Mouse (Mus musculus) neural tube, embryonic 15.5 days (tissue): Measurements from ENCODE around the gene Fbxo34. TPM values are rescaled to one million over a fixed set of nuclear protein-coding genes. Genes with fewer than 3 reads are reported as not detected.
"Not testable (repeated sequence)": the region's sequence is repeated elsewhere in the genome, so short reads cannot be mapped to it uniquely, and the experiment has no call there.

ENCODE experiments used
- ATAC-seq: fragments of 200-750 bp; cut with Nextera tagmentation; 2 replicates; pipeline ENCODE4 v1.8.0; 2017; ENCODE audit warnings: mild to moderate bottlenecking, moderate TSS enrichment, moderate library complexity; ENCODE audit not compliant: low FRiP score
- H3K27ac ChIP-seq: fragments of 300-500 bp; sonication (generic); replicated peaks from 2 replicates; pipeline ENCODE4 v1.5.1; 2015; ENCODE audit warnings: mild to moderate bottlenecking, inconsistent platforms
- H3K27me3 ChIP-seq: fragments of 300-500 bp; sonication (generic); replicated peaks from 2 replicates; pipeline ENCODE4 v1.6.1; 2015; ENCODE audit warnings: inconsistent platforms
- H3K36me3 ChIP-seq: fragments of 300-500 bp; sonication (generic); 2 replicates; pipeline ENCODE4 v1.6.1; 2015; ENCODE audit warnings: inconsistent platforms
- H3K4me1 ChIP-seq: fragments of 300-500 bp; sonication (generic); 2 replicates; pipeline ENCODE4 v1.6.1; 2015; ENCODE audit warnings: inconsistent platforms
- H3K4me2 ChIP-seq: fragments of 300-500 bp; sonication (generic); 2 replicates; pipeline ENCODE4 v1.6.1; 2015; ENCODE audit warnings: inconsistent platforms, mild to moderate bottlenecking, moderate library complexity
- H3K4me3 ChIP-seq: fragments of 300-500 bp; sonication (generic); replicated peaks from 2 replicates; pipeline ENCODE4 v1.5.1; 2015; ENCODE audit warnings: mild to moderate bottlenecking, inconsistent platforms
- H3K9ac ChIP-seq: fragments of 300-500 bp; sonication (generic); replicated peaks from 2 replicates; pipeline ENCODE4 v1.6.1; 2015; ENCODE audit warnings: mild to moderate bottlenecking, inconsistent platforms
- H3K9me3 ChIP-seq: fragments of 300-500 bp; sonication (generic); replicated peaks from 2 replicates; pipeline ENCODE4 v1.6.1; 2016; ENCODE audit warnings: inconsistent platforms
- WGBS: fragments of 180-500 bp; shearing (Covaris S2); methylation state at CpG from one replicate; pipeline ENCODE4 v1.1.7; 2015; ENCODE audit warnings: mixed read lengths; 5-methylcytosine and 5-hydroxymethylcytosine counted together
- polyA plus RNA-seq: library from polyadenylated mRNA; unstranded; fragments of >200 nt; fragmentation: Nextera tagmentation; extraction: Ambion mirVana; gene quantifications from 2 replicates; pipeline ENCODE4 v1.2.1, GENCODE M21; 2015

Fbxo34 gene
- polyA plus RNA-seq, 1 experiment from 2014 or later, result 30.9 TPM

DNA sequence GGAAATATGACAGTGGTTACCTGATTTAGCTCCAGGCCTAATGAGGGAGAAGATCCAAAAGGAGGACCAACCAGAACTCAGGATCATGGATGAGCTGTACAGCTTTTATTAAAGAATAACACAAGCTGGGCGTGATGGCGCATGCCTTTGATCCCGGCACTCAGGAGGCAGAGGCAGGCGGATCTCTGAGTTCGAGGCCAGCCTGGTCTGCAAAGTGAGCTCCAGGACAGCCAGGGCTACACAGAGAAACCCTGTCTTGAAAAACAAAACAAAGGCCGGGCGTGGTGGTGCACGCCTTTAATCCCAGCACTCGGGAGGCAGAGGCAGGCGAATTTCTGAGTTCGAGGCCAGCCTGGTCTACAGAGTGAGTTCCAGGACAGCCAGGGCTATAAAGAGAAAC lies 120.3 kb downstream of the Fbxo34 start, which contains the start of gene Atg14:
Gene Atg14, minus strand, starts transcription at position 101 of the 400 bp plus-strand sequence.
- not testable (repeated sequence) for H3K4me2 ChIP-seq, H3K9ac ChIP-seq, H3K9me3 ChIP-seq, H3K36me3 ChIP-seq, ATAC-seq, H3K27me3 ChIP-seq, H3K4me3 ChIP-seq, H3K27ac ChIP-seq
- peaks cover 16% of the 10 kb centered on the region for H3K4me1 ChIP-seq
- 92% methylated on average over 11 of the region's 11 CpGs for WGBS

- no peak for ATAC-seq
- WGBS, result 87% methylated on average over 4 of the region's 4 CpGs
- no peaks in the 10 kb centered on the region for H3K27me3 ChIP-seq
- H3K36me3 ChIP-seq, result no peaks in the 10 kb centered on the region
- no peak overlapping the region for H3K4me2 ChIP-seq
- H3K27ac ChIP-seq, result no peak overlapping the region
- no peak overlapping the region for H3K4me3 ChIP-seq
- H3K4me1 ChIP-seq, result peaks cover 5% of the 10 kb centered on the region
- H3K9me3 ChIP-seq, result no peaks in the 10 kb centered on the region
- H3K9ac ChIP-seq, result no peak overlapping the region
These were observed 122.5 kb downstream of the Fbxo34 start for GRCm38 (mm10) chr14:47572707-47573106.

GRCm38 (mm10) chr14:47574721-47575120 lies 124.5 kb downstream of the Fbxo34 start:
- no peak for ATAC-seq
- no peaks in the 10 kb centered on the region for H3K4me1 ChIP-seq
- H3K4me3 ChIP-seq, result no peak overlapping the region
- 72% methylated on average over 11 of the region's 11 CpGs for WGBS
- H3K27me3 ChIP-seq, result no peaks in the 10 kb centered on the region
- no peak overlapping the region for H3K9ac ChIP-seq
- H3K9me3 ChIP-seq, result no peaks in the 10 kb centered on the region
- no peak overlapping the region for H3K4me2 ChIP-seq
- no peak overlapping the region for H3K27ac ChIP-seq
- H3K36me3 ChIP-seq, result no peaks in the 10 kb centered on the region

DNA sequence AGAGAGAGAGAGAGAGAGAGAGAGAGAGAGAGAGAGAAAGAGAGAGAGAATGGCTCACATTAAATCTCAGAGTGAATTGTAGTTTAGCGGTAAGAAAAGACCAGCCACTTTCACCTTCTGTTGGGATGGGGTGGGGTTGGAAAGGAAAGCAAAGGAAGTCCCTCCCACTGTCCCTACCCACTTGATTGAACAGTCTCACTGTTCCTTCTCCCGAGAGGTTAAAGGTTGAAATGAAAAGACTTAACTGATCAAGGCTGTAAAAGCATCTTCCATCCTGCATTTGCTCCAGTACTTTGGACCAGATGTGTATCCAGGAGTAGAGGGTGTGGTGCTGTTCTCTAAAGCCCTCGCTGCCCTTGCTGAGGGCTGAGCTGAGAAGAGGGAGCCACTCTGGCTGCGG lies 126.5 kb downstream of the Fbxo34 start:
- no peaks in the 10 kb centered on the region for H3K4me1 ChIP-seq
- WGBS, result 69% methylated on average over 4 of the region's 4 CpGs
- no peak overlapping the region for H3K27ac ChIP-seq
- H3K4me2 ChIP-seq, result no peak overlapping the region
- no peaks in the 10 kb centered on the region for H3K27me3 ChIP-seq
- no peak for ATAC-seq
- no peaks in the 10 kb centered on the region for H3K36me3 ChIP-seq
- no peak overlapping the region for H3K4me3 ChIP-seq
- no peak overlapping the region for H3K9ac ChIP-seq
- no peaks in the 10 kb centered on the region for H3K9me3 ChIP-seq

DNA sequence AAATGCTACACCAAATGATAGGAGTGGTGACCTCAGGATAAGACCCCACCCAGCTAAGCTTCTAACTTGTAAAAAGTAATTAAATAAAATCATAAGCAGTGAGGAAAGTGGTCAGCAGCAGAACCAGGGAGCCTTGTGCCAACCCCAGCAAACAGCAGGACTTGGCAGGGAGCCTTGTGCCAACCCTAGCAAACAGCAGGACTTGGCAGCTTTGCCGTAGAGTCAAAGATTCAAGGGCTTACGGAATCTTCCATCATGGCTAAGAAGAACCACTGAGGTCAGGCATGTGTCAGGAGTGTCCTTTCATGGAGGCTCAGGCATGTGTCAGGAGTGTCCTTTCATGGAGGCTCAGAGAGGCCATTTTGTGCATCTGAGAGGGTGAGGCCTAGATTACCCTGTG lies 127.9 kb downstream of the Fbxo34 start:
- Histone ChIP-seq H3K4me3 (no peak overlapping the region), H3K36me3 (no peaks in the 10 kb centered on the region), H3K9ac (no peak overlapping the region), H3K4me1 (no peaks in the 10 kb centered on the region), H3K27me3 (no peaks in the 10 kb centered on the region), H3K4me2 (no peak overlapping the region), H3K9me3 (no peaks in the 10 kb centered on the region), H3K27ac (no peak overlapping the region)
- 79% methylated on average over 2 of the region's 2 CpGs for WGBS
- ATAC-seq, result no peak

GRCm38 (mm10) chr14:47581280-47581679 lies 131.1 kb downstream of the Fbxo34 start:
- Histone ChIP-seq H3K27me3 (no peaks in the 10 kb centered on the region), H3K9ac (no peak overlapping the region), H3K9me3 (no peaks in the 10 kb centered on the region), H3K27ac (no peak overlapping the region), H3K4me2 (no peak overlapping the region), H3K4me1 (no peaks in the 10 kb centered on the region), H3K36me3 (no peaks in the 10 kb centered on the region), H3K4me3 (no peak overlapping the region)
- no peak for ATAC-seq
- 50% methylated on average over 1 of the region's 1 CpGs for WGBS

Other genes starting within 250 kb of the Fbxo34 start
- gene Wdhd1, start 173.6 kb upstream of the Fbxo34 start, polyA plus RNA-seq, result 11.5 and 18.4 TPM in 2 replicates
- 1.8 and 2.0 TPM in 2 replicates for gene Socs4, start 173.5 kb upstream of the Fbxo34 start, polyA plus RNA-seq
- gene Mapk1ip1l, start 152.2 kb upstream of the Fbxo34 start, polyA plus RNA-seq, result 35.6 and 41.6 TPM in 2 replicates
- gene Lgals3, start 82.7 kb upstream of the Fbxo34 start, polyA plus RNA-seq, result 5.0 and 9.7 TPM in 2 replicates
- 4.4 and 15.3 TPM in 2 replicates for gene Dlgap5, start 32.0 kb upstream of the Fbxo34 start, polyA plus RNA-seq
- 17.1 and 18.1 TPM in 2 replicates for gene Atg14, start 120.2 kb downstream of the Fbxo34 start, polyA plus RNA-seq
- gene Ktn1, start 198.0 kb downstream of the Fbxo34 start, polyA plus RNA-seq, result 59.1 and 64.5 TPM in 2 replicates